In the genomic region with DNA sequence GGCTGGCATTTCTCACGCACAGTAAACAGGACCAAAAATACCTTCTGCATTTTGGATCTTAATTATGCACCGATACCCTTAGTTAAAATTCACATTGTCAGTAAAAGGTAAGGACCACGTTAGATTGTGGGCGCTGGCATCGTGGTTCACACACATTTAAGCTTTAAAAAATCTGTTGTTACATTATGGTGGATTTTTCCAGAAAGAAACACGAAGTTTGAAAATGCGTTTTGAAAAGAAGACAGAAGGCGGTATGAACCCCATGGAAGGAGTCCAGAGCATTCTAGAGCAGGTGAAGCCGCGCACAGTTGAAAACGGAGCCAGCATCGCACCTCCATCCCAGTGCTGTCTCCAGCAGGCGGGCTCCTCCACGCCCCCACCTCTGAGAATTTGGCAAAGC, we compare ENCODE assay signal across 26 mouse cellular contexts.
"Had no signal": no experiment of that assay in that cellular context is flagged by ENCODE, and none has a peak within 500 bp of the region (broad histone marks: within the 10 kb centered on the region; RNA-seq: fewer than 3 reads in every experiment).

No protein-coding gene starts in this region.

- H3K4me2 ChIP-seq: heart, embryonic 11.5 days; heart, embryonic 13.5 days; heart, embryonic 15.5 days; hindbrain, embryonic 13.5 days; hindbrain, embryonic 15.5 days; kidney, embryonic 15.5 days; limb, embryonic 13.5 days; limb, embryonic 15.5 days; liver, embryonic 12.5 days had no signal

- DNase-seq: gastrocnemius, adult 2 months; gastrocnemius, postnatal 10 days; gastrocnemius, postnatal 25 days; heart, adult 18-20 months; heart, postnatal 14 days; heart, postnatal 36 days; kidney, adult 11 months; kidney, adult 2 months; kidney, adult 9 months; kidney, postnatal 14 days; kidney, postnatal 36 days; layer of hippocampus, postnatal 36 days; left cerebral cortex, postnatal 4 days had no signal

- ATAC-seq: hindbrain, postnatal 0 days; intestine, embryonic 16.5 days; liver, embryonic 12.5 days had no signal

- H3K9me3 ChIP-seq: heart, embryonic 15.5 days; hindbrain, embryonic 13.5 days; hindbrain, embryonic 15.5 days; kidney, embryonic 15.5 days; limb, embryonic 13.5 days; limb, embryonic 15.5 days; liver, embryonic 12.5 days had no signal

- H3K4me3 ChIP-seq: gastrocnemius, adult 2 months; heart, embryonic 13.5 days; heart, embryonic 15.5 days; hindbrain, embryonic 13.5 days; hindbrain, embryonic 15.5 days; kidney, embryonic 15.5 days; limb, embryonic 13.5 days; limb, embryonic 15.5 days; liver, embryonic 12.5 days had no signal

- H3K27ac ChIP-seq: gastrocnemius, adult 2 months; heart, embryonic 13.5 days; heart, embryonic 15.5 days; hindbrain, embryonic 13.5 days; hindbrain, embryonic 15.5 days; hindbrain, postnatal 0 days; kidney, embryonic 15.5 days; kidney, postnatal 0 days; limb, embryonic 13.5 days; limb, embryonic 15.5 days; liver, embryonic 12.5 days; liver, embryonic 14.5 days had no signal

- H3K9ac ChIP-seq: heart, embryonic 13.5 days; heart, embryonic 15.5 days; hindbrain, embryonic 13.5 days; hindbrain, embryonic 15.5 days; kidney, embryonic 15.5 days; limb, embryonic 13.5 days; limb, embryonic 15.5 days; liver, embryonic 12.5 days; liver, embryonic 14.5 days had no signal

- H3K27me3 ChIP-seq: heart, embryonic 13.5 days; heart, embryonic 15.5 days; hindbrain, embryonic 13.5 days; hindbrain, embryonic 15.5 days; kidney, embryonic 15.5 days; limb, embryonic 13.5 days; limb, embryonic 15.5 days; liver, embryonic 12.5 days had no signal

- H3K4me1 ChIP-seq: heart, embryonic 13.5 days; heart, embryonic 15.5 days; hindbrain, embryonic 15.5 days; kidney, embryonic 15.5 days; limb, embryonic 13.5 days; limb, embryonic 15.5 days; liver, embryonic 12.5 days had no signal

- H3K36me3 ChIP-seq: heart, embryonic 13.5 days; heart, embryonic 15.5 days; hindbrain, embryonic 13.5 days; hindbrain, embryonic 15.5 days; kidney, embryonic 15.5 days; limb, embryonic 13.5 days; limb, embryonic 15.5 days; liver, embryonic 12.5 days had no signal
